Mouse (Mus musculus): ENCODE measurements around the gene Fst. TPM values are rescaled to one million over a fixed set of nuclear protein-coding genes. Genes with fewer than 3 reads are reported as not detected.

Gene Fst
- polyA plus RNA-seq, 1 experiment from 2014 or later, result 10.6 TPM

Other genes starting within 250 kb of the Fst start
- gene Ndufs4, start 70.7 kb downstream of the Fst start, polyA plus RNA-seq (2016; fragmentation: Nextera tagmentation; extraction: Ambion mirVana), result 318 and 348 TPM in 2 replicates

Measured in heart, embryonic 10.5 days (tissue).